Mouse (Mus musculus) heart, embryonic 13.5 days (tissue): Measurements from ENCODE around the gene Ncapg2. TPM values are rescaled to one million over a fixed set of nuclear protein-coding genes. Genes with fewer than 3 reads are reported as not detected.

Experiments used
- ATAC-seq: fragments of 200-750 bp; cut with Nextera tagmentation; 2 replicates; pipeline ENCODE4 v1.8.0; 2017; ENCODE audit warnings: moderate TSS enrichment; ENCODE audit not compliant: insufficient number of reproducible peaks, low FRiP score, low TSS enrichment; ENCODE audit errors: extremely low read depth
- H3K27ac ChIP-seq: fragments of 300-500 bp; sonication (generic); replicated peaks from 2 replicates; pipeline ENCODE4 v1.5.1; 2015; ENCODE audit warnings: moderate library complexity, mild to moderate bottlenecking, inconsistent platforms
- H3K27me3 ChIP-seq: fragments of 300-500 bp; sonication (generic); replicated peaks from 2 replicates; pipeline ENCODE4 v1.6.1; 2015; ENCODE audit warnings: mild to moderate bottlenecking, inconsistent platforms
- H3K36me3 ChIP-seq: fragments of 300-500 bp; sonication (generic); 2 replicates; pipeline ENCODE4 v1.6.1; 2015; ENCODE audit warnings: mild to moderate bottlenecking, inconsistent platforms
- H3K4me1 ChIP-seq: fragments of 300-500 bp; sonication (generic); 2 replicates; pipeline ENCODE4 v1.6.1; 2015; ENCODE audit warnings: inconsistent platforms
- H3K4me2 ChIP-seq: fragments of 300-500 bp; sonication (generic); 2 replicates; pipeline ENCODE4 v1.6.1; 2015; ENCODE audit warnings: inconsistent platforms, mild to moderate bottlenecking, moderate library complexity
- H3K4me3 ChIP-seq: fragments of 300-500 bp; sonication (generic); 2 replicates; pipeline ENCODE4 v1.5.1; 2015; ENCODE audit warnings: moderate library complexity, mild to moderate bottlenecking, inconsistent platforms
- H3K9ac ChIP-seq: fragments of 300-500 bp; sonication (generic); 2 replicates; pipeline ENCODE4 v1.6.1; 2015; ENCODE audit warnings: inconsistent platforms, mild to moderate bottlenecking, moderate library complexity
- H3K9me3 ChIP-seq: fragments of 300-500 bp; sonication (generic); 2 replicates; pipeline ENCODE4 v1.6.1; 2016; ENCODE audit warnings: inconsistent platforms
- WGBS: fragments of 180-500 bp; shearing (Covaris S2); methylation state at CpG from one replicate; pipeline ENCODE4 v1.1.7; 2015; ENCODE audit warnings: mixed read lengths; 5-methylcytosine and 5-hydroxymethylcytosine counted together
- polyA plus RNA-seq: library from polyadenylated mRNA; unstranded; fragments of >200 nt; fragmentation: Nextera tagmentation; extraction: Ambion mirVana; gene quantifications from 2 replicates; pipeline ENCODE4 v1.2.1, GENCODE M21; 2015

The Ncapg2 gene
- polyA plus RNA-seq, 1 experiment from 2014 or later, result 21.2 TPM

DNA sequence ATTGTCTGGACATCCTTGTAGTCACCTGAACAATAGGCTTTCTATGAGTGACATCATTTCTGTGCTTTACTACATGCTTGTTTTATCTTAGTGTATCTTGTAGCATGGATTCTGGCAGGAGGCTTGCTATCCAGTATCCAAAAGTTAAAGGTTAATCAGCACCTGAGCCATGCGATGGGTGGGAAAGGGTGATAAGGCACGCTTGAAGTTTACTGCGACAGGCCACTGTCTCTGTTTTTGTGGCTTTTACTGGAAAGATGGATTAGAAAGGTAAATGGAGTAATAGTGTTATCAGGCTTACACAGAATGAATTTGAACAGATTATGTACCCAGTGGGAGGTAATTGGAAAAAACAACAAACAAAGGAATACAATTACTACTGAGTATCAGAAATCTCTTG is 37.0 kb downstream of the Ncapg2 start:
- no peak overlapping the region for H3K9ac ChIP-seq
- no peaks in the 10 kb centered on the region for H3K27me3 ChIP-seq
- H3K9me3 ChIP-seq, result no peaks in the 10 kb centered on the region
- no peak overlapping the region for H3K4me3 ChIP-seq
- H3K27ac ChIP-seq, result no peak overlapping the region
- no peak overlapping the region for H3K4me2 ChIP-seq
- 73% methylated on average over 3 of the region's 3 CpGs for WGBS
- ATAC-seq, result no peak
- H3K4me1 ChIP-seq, result no peaks in the 10 kb centered on the region
- H3K36me3 ChIP-seq, result peaks cover 91% of the 10 kb centered on the region

- ATAC-seq, result no peak
- 91% methylated on average over 2 of the region's 2 CpGs for WGBS
- Histone ChIP-seq H3K4me1 (no peaks in the 10 kb centered on the region), H3K9me3 (no peaks in the 10 kb centered on the region), H3K4me2 (no peak overlapping the region), H3K4me3 (no peak overlapping the region), H3K9ac (no peak overlapping the region), H3K36me3 (peaks cover 77% of the 10 kb centered on the region), H3K27me3 (no peaks in the 10 kb centered on the region), H3K27ac (no peak overlapping the region)
These were observed 44.3 kb downstream of the Ncapg2 start for GRCm38 (mm10) chr12:116449536-116449935.

GRCm38 (mm10) chr12:116460379-116461065 is 55.3 kb downstream of the Ncapg2 start:
- 92% methylated on average over 6 of the region's 6 CpGs for WGBS
- Histone ChIP-seq H3K4me2 (no peak overlapping the region), H3K27me3 (no peaks in the 10 kb centered on the region), H3K9me3 (no peaks in the 10 kb centered on the region), H3K9ac (no peak overlapping the region), H3K27ac (no peak overlapping the region), H3K36me3 (peaks cover 56% of the 10 kb centered on the region), H3K4me3 (no peak overlapping the region), H3K4me1 (no peaks in the 10 kb centered on the region)
- ATAC-seq, result no peak

- Histone ChIP-seq H3K4me2 (no peak overlapping the region), H3K9me3 (no peaks in the 10 kb centered on the region), H3K4me3 (no peak overlapping the region), H3K27ac (no peak overlapping the region), H3K9ac (no peak overlapping the region), H3K27me3 (no peaks in the 10 kb centered on the region), H3K4me1 (no peaks in the 10 kb centered on the region), H3K36me3 (peaks cover 18% of the 10 kb centered on the region)
- ATAC-seq, result no peak
- WGBS, result 76% methylated on average over 5 of the region's 5 CpGs
These were observed 61.8 kb downstream of the Ncapg2 start for GRCm38 (mm10) chr12:116467030-116467429.

GRCm38 (mm10) chr12:116468348-116468747 is 63.1 kb downstream of the Ncapg2 start:
- Histone ChIP-seq H3K4me3 (no peak overlapping the region), H3K27me3 (no peaks in the 10 kb centered on the region), H3K4me2 (no peak overlapping the region), H3K9me3 (no peaks in the 10 kb centered on the region), H3K9ac (no peak overlapping the region), H3K4me1 (no peaks in the 10 kb centered on the region), H3K27ac (no peak overlapping the region), H3K36me3 (peaks cover 18% of the 10 kb centered on the region)
- no peak for ATAC-seq
- 81% methylated on average over 1 of the region's 1 CpGs for WGBS

- Histone ChIP-seq H3K27me3 (no peaks in the 10 kb centered on the region), H3K4me2 (no peak overlapping the region), H3K4me3 (no peak overlapping the region), H3K27ac (no peak overlapping the region), H3K9me3 (no peaks in the 10 kb centered on the region), H3K9ac (no peak overlapping the region), H3K4me1 (no peaks in the 10 kb centered on the region), H3K36me3 (peaks cover 13% of the 10 kb centered on the region)
- ATAC-seq, result no peak
- WGBS, result 69% methylated on average over 3 of the region's 3 CpGs
These were observed 63.9 kb downstream of the Ncapg2 start for GRCm38 (mm10) chr12:116469096-116469495.

GRCm38 (mm10) chr12:116473264-116473663 is 68.1 kb downstream of the Ncapg2 start:
- whole genome bisulfite sequencing, result 68% methylated on average over 2 of the region's 2 CpGs
- H3K9ac ChIP-seq, result no peak overlapping the region
- no peak for ATAC-seq

GRCm38 (mm10) chr12:116473761-116474160 is 68.6 kb downstream of the Ncapg2 start:
- H3K9ac ChIP-seq, result no peak overlapping the region
- H3K36me3 ChIP-seq, result no peaks in the 10 kb centered on the region
- H3K4me1 ChIP-seq, result no peaks in the 10 kb centered on the region
- no peak overlapping the region for H3K4me2 ChIP-seq
- H3K9me3 ChIP-seq, result no peaks in the 10 kb centered on the region
- no peak overlapping the region for H3K27ac ChIP-seq
- H3K27me3 ChIP-seq, result no peaks in the 10 kb centered on the region
- no peak overlapping the region for H3K4me3 ChIP-seq
- ATAC-seq, result no peak

More at GRCm38 (mm10) chr12:116473264-116473663, 68.1 kb downstream of the Ncapg2 start:
- Histone ChIP-seq H3K9me3 (no peaks in the 10 kb centered on the region), H3K27ac (no peak overlapping the region), H3K36me3 (no peaks in the 10 kb centered on the region), H3K4me2 (no peak overlapping the region), H3K27me3 (no peaks in the 10 kb centered on the region), H3K4me3 (no peak overlapping the region), H3K4me1 (no peaks in the 10 kb centered on the region)

- H3K4me2 ChIP-seq, result no peak overlapping the region
- H3K27ac ChIP-seq, result no peak overlapping the region
- WGBS, result 53% methylated on average over 3 of the region's 3 CpGs
- no peak overlapping the region for H3K4me3 ChIP-seq
- no peaks in the 10 kb centered on the region for H3K36me3 ChIP-seq
- H3K27me3 ChIP-seq, result no peaks in the 10 kb centered on the region
- ATAC-seq, result no peak
- H3K9ac ChIP-seq, result no peak overlapping the region
- no peaks in the 10 kb centered on the region for H3K4me1 ChIP-seq
- H3K9me3 ChIP-seq, result no peaks in the 10 kb centered on the region
These were observed 69.5 kb downstream of the Ncapg2 start for GRCm38 (mm10) chr12:116474676-116475075.

DNA sequence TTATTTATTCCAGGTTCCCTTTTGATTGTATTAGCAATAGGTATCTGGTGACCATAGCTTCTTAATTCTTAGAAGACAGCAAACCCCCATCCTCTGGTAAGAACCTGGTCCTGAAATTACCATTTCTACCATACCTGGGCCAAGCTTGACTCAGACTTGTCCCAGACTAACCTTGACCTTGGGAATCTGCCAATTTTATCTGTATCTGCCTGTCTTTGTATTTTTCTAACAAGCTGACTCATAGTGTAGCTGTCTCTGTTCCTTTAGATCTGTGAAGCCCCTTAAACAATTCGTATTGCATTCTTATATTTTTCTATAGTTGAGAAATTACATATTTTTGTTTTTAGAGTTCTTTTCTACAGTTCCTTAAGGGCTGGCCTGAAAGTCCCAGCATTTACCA is 73.6 kb downstream of the Ncapg2 start:
- Histone ChIP-seq H3K4me3 (no peak overlapping the region), H3K27me3 (no peaks in the 10 kb centered on the region), H3K27ac (no peak overlapping the region), H3K4me1 (no peaks in the 10 kb centered on the region), H3K9me3 (no peaks in the 10 kb centered on the region), H3K36me3 (no peaks in the 10 kb centered on the region), H3K9ac (no peak overlapping the region), H3K4me2 (no peak overlapping the region)
- 59% methylated on average over 1 of the region's 1 CpGs for whole genome bisulfite sequencing
- no peak for ATAC-seq

DNA sequence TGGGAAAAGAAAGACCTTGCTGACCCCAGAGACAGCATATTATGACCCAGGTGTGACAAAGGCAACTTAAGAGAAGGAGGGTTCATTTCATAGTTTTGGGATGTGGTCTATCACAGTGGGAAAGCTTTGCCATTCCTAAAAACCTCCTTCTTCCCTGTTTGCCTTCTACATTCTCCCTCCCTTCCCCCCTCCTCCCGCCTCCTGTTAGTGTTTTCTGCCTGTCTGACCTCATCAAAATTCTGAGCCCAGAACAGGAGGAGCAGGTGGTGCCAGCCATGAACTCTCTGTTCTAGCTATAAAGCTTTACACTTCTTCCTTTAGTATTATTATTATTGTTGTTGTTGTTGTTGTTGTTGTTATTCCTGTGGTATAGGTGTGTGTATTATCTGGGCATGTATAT is 76.7 kb downstream of the Ncapg2 start:
- no peaks in the 10 kb centered on the region for H3K9me3 ChIP-seq
- H3K4me2 ChIP-seq, result no peak overlapping the region
- ATAC-seq, result no peak
- H3K4me3 ChIP-seq, result no peak overlapping the region
- peaks cover 25% of the 10 kb centered on the region for H3K27me3 ChIP-seq
- H3K4me1 ChIP-seq, result peaks cover 10% of the 10 kb centered on the region
- 50% methylated on average over 1 of the region's 1 CpGs for WGBS
- no peak overlapping the region for H3K9ac ChIP-seq
- no peak overlapping the region for H3K27ac ChIP-seq
- H3K36me3 ChIP-seq, result no peaks in the 10 kb centered on the region

GRCm38 (mm10) chr12:116483581-116483980 is 78.4 kb downstream of the Ncapg2 start:
- no peak overlapping the region for H3K27ac ChIP-seq
- no peaks in the 10 kb centered on the region for H3K36me3 ChIP-seq
- ATAC-seq, result no peak
- WGBS, result 29% methylated on average over 2 of the region's 2 CpGs
- H3K4me3 ChIP-seq, result no peak overlapping the region
- H3K27me3 ChIP-seq, result peaks cover 41% of the 10 kb centered on the region
- H3K4me1 ChIP-seq, result peaks cover 10% of the 10 kb centered on the region
- H3K4me2 ChIP-seq, result no peak overlapping the region
- no peaks in the 10 kb centered on the region for H3K9me3 ChIP-seq
- no peak overlapping the region for H3K9ac ChIP-seq
